Mouse (Mus musculus): ENCODE data around the gene Crabp1. TPM values are rescaled to one million over a fixed set of nuclear protein-coding genes. Genes with fewer than 3 reads are reported as not detected.

The Crabp1 gene
- polyA plus RNA-seq (2012; rRNA removed) = 707 and 862 TPM in 2 replicates

GRCm38 (mm10) chr9:54764561-54765217 lies at the start of gene Crabp1:
Crabp1 (plus strand) TSS chr9:54764748.

GRCm38 (mm10) chr9:54733921-54734638 lies 30.5 kb upstream of the Crabp1 start, which contains the start of gene Wdr61:
Wdr61 (minus strand) TSS chr9:54734519.

Other genes with a start within 250 kb of the Crabp1 start
- gene Sh2d7, start 225.8 kb upstream of the Crabp1 start, polyA plus RNA-seq (2012; rRNA removed) = not detected in 2 replicates
- gene Cib2, start 204.5 kb upstream of the Crabp1 start, polyA plus RNA-seq (2012; rRNA removed) = 10.8 and 13.6 TPM in 2 replicates
- gene Idh3a, start 178.4 kb upstream of the Crabp1 start, polyA plus RNA-seq (2012; rRNA removed) = 42.1 and 60.0 TPM in 2 replicates
- gene Acsbg1, start 102.9 kb upstream of the Crabp1 start, polyA plus RNA-seq (2012; rRNA removed) = 5.6 and 6.5 TPM in 2 replicates
- gene Dnaja4, start 65.9 kb upstream of the Crabp1 start, polyA plus RNA-seq (2012; rRNA removed) = 4.1 and 4.6 TPM in 2 replicates
- gene Wdr61, start 30.2 kb upstream of the Crabp1 start, polyA plus RNA-seq (2012; rRNA removed) = 83.8 and 105 TPM in 2 replicates
- 42.3 and 68.3 TPM in 2 replicates for gene Ireb2, start 99.0 kb downstream of the Crabp1 start, polyA plus RNA-seq (2012; rRNA removed)
- gene Hykk, start 152.5 kb downstream of the Crabp1 start, polyA plus RNA-seq (2012; rRNA removed) = 1.8 and 3.7 TPM in 2 replicates
- gene Psma4, start 186.0 kb downstream of the Crabp1 start, polyA plus RNA-seq (2012; rRNA removed) = 161 and 281 TPM in 2 replicates
- gene AY074887, start 186.2 kb downstream of the Crabp1 start, polyA plus RNA-seq (2012; rRNA removed) = 0.25 TPM in 1 of 2 replicates, not detected in the other
- 2.7 and 2.9 TPM in 2 replicates for gene Chrna5, start 216.1 kb downstream of the Crabp1 start, polyA plus RNA-seq (2012; rRNA removed)